Mouse (Mus musculus) T-helper 1 cell (primary cell): Measurements from ENCODE around the gene Mgmt.

Experiments
- in situ Hi-C: fragments of 300-600 bp; cut with MboI, MseI; formaldehyde crosslinking; loops from one replicate; pipeline ENCODE4 v1.15.1; 2025; ENCODE audit warnings: high pct_unique_total_duplicates

Mgmt gene

DNA sequence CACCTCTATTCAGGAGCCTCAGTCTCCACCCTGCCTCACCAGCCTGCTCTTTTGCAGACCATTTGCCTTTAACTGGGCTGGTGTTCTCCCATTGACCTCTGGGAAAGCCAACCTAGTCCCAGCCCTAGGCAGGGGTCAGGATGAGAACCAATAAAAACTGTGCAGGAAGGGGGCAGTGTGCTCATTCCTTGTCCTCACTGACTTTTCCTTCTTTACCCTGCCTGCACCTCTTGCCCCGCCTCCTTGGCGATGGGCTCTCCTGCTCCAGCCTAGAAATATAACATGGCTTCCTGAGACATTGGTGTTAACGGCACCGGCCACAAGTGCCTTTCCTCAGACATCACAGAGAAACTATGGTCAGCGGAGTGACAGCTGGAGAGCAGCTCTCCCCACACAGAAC is 161.7 kb downstream of the Mgmt start:
- in situ Hi-C loops, result no loop called here

DNA sequence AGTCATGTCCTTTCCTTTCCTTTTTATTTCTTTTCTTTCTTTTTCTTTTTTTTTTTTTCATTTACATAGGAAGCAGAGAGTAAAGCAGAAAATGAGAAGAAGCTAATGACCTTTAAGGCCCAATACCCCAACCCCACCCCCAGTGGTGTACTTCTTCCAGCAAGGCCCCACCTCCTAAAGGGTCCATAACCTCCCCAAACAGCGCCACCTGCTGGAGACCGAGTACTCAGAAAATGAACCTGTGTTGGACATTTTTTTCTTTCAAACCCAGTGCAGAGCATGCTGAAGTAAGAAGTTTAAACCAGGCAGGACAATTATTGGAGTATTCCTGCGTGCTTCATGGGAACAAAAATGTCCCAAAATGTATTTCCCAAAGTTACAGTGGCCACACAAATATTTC is 166.1 kb downstream of the Mgmt start:
- in situ Hi-C loops, result no loop called here

DNA sequence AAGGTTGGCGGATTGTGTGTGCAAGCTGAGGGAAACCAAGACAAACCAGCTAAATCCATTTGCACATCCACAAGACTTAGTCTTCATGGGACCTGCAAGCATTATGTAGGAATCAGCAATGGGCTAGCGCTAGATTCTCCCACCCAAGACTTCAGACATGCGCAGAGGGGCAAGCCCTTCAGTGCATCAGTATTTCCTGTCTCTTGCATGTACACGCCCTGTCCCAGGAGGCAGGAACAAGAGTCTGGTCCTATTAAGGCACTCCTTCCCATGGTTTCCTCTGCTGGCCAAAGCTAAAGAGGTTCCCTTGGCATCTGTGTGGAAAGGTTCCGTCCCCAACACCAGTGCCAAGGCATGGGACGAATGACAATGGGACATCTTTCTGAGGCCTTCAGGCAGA is 166.7 kb downstream of the Mgmt start:
- in situ Hi-C loops, result no loop called here

DNA sequence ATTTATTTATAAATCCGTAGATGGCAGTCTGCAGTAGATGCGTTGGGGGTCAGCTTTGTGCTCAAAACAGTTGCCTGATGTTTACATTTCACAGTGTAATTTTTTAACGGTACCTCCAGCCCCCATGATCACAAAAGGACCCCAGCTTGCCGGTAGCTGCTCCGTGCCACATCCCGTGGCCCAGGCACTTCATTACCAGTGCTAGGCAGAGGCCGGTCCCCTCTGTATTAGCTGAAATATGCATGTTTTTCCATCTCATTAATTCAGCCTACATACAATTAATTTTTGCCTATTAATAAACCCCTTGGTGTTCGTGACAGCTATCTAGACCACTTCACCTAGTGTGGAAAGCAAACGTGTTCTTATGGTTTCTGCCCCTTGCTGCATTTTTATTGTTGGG is 169.8 kb downstream of the Mgmt start:
- in situ Hi-C loops, result no loop called here

DNA sequence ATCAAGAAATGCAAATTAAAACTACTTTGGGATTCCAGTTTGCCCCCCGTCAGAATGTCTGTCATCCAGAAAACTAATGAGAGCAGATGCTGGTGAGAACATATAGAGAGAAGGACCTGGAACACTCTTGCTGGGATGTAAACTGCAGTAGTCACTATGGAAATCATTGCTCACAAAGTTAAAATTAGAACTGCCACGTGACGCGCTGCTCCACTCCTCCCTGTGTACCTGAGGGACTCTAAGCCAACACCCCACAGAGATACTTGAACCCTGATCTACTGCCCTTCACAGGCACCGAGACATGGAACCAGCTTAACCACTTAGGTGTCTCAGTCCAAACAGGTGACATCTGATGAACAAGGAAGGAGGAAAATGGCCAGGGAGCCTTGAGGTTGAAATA is 171.0 kb downstream of the Mgmt start:
- in situ Hi-C loops, result no loop called here

DNA sequence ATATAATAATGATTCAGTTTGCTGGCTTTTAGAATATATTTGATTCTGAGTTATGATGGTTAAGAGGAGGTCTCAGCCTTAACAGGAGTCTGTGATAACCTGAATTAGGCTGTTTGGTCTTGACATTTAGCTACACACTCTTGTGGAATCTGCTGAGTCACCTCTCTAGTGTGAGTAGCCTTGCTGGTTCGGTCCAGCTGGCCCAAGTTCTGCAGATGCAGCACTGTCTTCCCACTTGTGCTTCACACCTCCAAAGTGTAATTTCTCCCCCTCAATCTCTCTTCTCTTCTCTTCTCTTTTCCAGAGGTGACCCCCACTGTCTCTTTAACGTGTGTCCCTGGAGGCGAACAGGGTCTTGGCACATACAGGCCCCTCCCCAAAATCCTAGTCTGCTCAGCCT is 171.8 kb downstream of the Mgmt start:
- in situ Hi-C loops, result no loop called here

DNA sequence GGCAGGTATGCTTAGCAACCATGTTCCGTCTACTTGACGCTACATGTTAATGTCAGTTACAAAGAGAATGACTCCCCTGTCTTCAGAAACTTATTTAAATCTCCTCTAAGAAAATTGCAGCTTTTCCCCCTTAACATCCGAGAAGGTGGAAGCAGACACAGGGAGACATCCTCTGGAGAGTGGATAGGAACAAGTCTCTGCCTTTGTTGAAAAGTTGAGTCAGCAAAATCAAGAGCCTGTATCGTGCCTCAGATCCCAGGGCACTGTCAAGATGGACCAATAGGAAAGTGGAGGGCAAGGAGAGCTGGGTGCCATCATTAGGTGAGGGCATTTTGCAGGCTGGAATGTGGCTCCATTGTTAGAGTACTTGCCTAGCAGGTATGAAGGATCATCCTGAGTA is 172.6 kb downstream of the Mgmt start:
- in situ Hi-C loops, result no loop called here

DNA sequence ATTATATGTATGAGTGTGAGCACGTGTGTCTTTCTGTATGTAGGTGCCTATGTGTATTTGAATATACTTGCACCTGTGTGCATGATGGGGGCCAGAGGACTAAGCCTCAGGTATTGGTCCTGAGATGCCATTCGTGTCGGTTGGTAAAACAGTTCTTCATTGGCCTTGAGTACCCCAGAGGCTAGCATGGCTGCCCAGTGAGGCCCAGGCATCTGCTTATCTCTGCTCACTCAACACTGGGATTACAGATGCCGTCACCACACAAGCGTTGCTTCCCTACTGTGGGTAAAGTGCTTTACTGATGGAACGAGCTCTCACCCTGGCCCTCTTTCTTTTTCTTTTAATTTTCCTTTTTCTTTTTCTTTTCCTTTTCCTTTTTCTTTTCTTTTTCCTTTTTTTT is 173.3 kb downstream of the Mgmt start:
- in situ Hi-C loops, result no loop called here

DNA sequence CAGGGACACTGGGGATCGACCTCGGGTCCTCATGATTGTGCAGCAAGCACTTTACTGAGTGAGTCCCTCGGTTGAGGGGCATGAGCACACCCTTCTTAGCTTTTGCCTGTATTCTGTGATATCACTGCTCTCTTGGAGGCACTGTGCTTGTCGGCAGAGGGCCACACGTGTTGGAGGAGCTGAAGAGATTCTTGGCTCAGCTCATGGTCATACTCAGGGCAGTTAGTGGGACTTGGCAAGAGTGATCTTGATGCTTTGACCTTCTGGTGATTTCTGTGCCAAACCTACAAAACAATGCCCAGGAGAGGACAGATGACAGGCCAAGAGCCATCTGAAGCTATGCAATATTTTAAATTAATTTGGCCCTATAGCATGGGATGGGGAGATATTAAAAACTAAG is 174.4 kb downstream of the Mgmt start:
- in situ Hi-C loops, result no loop called here

DNA sequence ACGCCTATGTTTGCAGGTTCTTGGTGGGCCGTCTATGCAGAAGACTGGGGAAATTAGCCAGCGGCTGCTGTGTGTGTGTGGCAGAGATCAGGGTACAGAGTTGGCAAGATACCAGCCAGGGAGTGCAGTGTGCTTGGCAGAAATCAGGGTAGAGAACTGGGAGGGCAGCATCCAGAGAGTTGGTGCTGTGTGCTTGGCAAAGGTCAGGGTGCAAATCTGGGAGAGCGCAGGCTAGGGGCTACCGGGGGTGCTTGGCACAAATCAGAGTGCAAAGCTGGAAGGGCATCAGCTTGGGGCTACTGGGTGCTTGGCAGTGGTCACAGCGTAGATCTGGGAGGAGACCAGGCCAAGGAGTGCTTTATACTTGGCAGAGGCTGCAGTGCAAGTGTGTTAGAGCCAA is 175.4 kb downstream of the Mgmt start:
- in situ Hi-C loops, result no loop called here

DNA sequence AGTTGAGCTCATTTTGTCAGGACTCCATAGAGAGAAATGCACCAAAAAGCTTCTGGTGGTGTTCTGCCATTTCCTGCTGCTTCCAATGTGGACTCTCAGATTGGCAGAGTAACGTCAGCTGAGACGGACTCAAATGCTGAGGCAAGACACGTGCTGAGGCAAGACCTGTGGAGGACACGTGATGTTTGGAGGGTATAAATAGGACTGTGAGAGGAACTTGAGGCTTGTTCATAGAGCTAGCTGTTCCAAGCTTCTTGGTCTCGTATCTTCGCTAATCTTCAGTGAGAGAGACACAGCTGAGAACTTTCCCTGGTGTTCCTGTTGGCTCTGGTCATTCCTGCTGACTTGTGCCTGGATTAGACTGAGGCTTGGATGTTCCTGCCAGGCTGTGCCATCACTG is 176.9 kb downstream of the Mgmt start:
- in situ Hi-C loops, result no loop called here

DNA sequence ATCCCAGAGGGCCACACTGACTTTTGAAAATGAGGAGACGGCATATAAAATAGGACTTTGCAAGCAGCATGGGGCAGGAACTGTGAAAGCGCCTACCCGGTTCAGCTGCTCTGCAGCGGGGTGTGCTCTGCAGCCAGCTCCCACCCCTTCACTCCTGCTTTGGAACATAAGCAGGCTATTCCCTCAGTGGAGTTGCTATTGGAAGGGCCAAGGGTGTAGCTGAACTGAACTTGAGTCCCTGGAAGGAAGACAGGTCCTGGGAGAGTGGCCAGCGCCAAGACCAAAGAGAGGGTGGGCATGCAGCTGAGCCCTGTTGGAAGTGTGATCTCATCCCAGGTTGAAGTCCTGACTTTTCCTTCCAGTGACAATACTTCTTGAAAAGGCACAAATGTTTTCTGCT is 179.5 kb downstream of the Mgmt start:
- in situ Hi-C loops, result no loop called here

DNA sequence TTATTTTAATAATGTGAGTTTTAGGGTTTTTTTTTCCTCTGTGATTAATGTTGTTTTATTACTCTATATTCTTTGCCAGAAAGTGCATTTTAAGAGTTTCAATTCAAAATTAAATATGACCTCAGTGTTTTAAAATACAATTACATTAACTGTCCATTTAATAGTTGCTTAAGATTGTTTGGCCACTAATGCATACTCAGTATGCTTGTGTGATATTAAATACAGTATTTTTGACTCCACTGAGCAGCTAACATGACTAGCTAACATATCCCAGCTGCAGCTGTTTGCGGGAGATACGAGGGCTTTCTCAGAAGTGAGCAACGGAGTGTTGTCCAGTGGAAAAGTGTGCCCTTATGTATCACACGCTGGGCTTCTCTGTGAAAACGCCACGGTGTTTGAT is 179.9 kb downstream of the Mgmt start:
- in situ Hi-C loops, result no loop called here

DNA sequence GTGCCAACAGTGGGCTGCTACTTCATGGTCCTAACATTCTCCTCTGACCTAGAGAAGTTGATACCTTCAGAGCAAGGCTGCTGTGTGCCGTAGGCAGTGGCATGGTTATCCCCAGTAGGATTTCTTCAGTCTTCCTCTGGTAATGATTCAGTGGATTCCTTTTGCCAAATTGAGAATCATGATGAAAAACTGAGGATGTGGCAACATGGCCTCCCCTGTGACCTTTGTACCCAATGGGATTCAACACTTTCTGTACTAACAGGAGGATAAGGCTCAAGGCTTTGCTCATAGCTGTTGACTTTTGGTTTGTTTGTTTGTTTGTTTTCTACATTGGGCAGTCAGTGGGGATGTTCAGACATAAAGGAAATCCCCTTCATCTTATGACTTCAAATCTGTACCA is 180.9 kb downstream of the Mgmt start:
- in situ Hi-C loops, result no loop called here

DNA sequence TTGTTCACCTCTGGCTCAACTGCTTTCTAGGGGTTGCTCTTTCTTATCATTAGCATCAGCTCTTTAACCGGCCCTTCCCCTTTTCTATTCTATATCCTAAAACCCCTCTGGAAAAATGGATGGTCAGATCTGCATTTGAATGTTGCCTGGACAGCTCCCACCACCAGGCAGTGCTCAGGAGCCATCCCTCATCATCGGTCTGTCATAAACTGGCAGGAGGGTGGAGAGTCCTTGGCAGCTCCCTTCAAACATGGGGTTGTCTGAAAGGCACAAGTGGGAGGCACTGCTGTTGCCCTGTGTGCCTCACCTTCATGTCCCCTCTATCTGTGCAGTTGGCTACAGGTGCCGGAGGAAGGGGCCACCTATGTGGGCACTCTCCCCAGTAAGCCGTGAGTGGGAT is 185.8 kb downstream of the Mgmt start:
- in situ Hi-C loops, result no loop called here

DNA sequence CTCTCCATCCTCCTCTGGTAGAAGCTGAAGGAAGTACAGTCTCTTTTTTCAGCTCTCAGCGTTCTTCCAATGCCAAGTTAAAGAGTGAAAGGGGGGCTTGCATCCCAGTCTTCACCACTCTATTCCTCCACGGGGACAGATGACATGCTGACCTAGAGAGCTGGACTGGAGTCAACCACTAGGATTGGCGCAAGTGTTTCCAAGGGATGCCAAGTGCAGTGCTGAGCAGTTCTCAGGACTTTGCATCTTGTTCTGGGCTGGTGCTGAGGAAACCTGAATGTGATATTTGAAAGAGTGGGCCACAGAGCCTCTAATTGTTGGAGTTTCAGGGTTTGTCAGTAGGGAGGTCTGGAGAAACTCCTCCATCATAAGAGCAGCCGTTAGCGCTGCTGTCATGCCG is 187.8 kb downstream of the Mgmt start:
- in situ Hi-C loops, result no loop called here

DNA sequence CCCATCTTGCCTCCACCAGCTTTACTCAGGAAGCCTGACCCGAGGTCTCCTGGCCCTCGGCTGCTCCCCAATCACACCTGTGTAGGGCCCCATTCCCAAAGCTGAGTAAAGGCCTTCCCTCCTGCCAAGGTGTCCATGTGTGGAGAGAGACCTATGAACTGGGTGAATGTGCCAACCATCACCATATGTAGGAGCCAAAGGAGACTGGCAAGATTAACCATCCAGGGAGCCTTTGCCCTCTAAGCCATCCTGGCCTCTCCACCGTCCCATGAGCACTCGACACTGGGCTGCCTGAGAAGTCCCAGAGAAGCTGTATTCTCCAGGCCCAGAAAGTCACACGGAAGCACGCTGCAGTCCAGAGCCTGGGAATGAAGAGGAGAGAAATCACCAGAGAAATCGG is 190.2 kb downstream of the Mgmt start:
- in situ Hi-C loops, result no loop called here

DNA sequence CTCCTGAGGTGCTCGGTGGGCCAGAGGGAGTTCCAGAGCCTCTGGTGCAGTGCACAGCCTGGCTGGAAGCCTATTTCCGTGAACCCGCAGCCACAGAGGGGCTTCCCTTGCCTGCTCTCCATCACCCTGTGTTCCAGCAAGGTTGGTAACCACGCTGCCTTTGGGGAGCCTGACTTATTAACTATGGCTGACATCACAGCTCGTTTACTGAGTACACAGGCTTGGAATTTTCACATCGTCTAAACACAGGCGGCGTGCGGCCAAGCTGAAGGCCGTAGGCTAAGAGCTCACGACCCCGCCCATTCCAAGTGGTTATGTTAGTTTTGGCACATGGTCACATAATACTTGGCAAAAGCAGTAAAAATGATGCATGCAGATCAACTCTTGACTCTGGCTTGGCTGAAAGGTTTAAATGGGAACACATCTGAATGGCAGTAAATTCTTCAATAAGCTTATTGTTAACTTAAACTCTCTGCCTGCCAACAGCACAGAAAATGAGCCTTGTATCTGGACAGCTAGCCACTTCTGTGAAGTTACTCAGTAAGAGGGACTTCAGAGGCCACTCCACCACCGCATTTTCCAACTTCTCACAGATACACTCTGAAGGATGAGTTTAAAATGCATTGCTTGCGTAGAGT is 191.7 kb downstream of the Mgmt start:
- in situ Hi-C loops, result no loop called here

DNA sequence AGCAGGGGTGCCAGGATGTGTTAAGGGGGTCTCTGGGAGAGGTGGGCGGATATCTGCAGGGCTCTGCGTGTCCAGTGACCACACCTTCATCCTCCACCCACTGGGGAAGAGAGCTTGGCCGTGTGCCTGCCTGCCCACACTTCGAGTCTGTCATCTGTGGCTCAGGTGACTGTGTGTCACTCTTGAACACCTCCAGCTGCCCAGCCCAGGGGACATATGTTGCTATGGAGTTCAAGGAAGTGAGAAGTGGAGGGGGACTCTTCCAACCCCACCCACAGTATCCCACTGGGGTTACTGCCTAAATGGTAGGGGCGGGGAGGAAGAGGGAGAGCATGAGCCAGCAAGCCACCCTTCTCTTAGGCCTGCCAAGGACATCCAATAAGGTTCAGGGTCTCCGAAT is 192.7 kb downstream of the Mgmt start:
- in situ Hi-C loops, result no loop called here

DNA sequence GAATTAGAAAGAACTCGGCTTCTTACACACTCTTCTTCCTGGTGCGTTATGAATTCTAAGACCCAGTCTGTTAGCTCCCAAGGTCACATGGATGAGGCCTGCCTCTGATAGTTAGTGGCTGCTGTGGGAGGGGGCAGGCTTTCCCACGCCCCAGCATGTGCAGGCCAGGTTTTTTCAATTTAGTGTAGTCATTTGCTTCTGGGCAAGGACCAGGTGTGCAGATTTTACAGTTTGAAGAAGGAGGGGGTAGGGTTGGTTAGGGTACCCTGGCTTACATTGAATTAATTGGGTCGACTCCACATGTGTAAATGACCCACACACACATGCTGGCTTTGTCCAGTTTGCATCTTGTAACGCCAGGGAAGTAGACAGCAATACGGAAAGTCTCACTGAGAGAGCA is 193.7 kb downstream of the Mgmt start:
- in situ Hi-C loops, result no loop called here

DNA sequence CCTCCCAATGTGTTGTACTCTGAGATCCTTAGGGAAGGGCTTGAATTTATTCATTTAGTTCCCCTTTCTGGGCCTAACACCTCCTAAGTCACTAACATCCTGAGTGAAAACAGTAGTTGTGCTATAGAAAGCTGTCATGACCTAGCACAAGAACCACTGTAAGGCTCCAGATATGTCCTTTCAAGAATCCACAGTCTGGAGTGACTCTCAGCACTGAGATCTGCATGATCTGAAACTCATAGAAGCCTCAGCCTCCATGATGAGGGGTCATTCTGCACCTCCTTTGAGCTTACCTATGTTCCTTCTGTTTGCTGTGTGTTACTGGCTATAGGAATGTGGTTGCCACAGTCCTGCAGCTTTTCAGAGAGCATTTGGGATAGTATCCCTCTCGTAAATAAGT is 200.1 kb downstream of the Mgmt start:
- in situ Hi-C loops, result no loop called here

DNA sequence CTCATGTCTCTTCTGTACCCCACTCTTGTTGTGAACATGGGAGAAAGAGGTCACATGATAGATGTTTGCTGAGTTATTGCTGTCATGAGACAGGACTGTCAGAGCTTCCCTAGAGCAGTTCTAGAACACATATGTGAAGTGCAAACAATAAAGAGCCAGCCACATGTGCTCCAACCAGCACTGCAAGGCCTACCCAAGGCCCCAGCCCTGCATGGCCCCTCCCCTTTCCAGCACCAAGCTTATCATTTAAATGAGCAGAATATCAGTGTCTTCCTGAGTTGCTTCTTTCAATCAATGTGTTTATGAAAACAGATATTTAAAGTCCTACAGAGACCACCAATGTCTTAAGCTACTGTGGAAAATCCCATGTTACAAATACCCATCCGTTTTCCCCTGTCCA is 201.3 kb downstream of the Mgmt start:
- in situ Hi-C loops, result no loop called here

DNA sequence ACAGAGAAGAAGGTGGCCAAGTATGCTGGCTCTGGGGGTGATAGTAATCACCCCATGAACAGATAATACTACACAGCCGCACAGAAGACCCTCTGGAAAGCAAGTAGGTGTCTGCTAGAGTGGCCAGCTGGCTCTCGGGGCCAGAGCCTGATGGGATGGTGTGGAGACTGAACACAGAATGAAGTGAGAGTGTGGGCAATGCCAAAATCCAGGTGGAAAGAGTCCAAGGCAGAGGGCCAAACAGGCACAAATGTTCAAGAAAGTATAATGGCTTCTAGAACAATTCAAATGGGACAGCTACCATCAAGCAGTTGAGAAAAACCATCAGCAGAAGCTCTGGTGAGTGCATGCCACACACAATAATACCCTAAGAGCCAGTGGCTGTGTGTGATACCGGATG is 205.4 kb downstream of the Mgmt start:
- in situ Hi-C loops, result no loop called here

DNA sequence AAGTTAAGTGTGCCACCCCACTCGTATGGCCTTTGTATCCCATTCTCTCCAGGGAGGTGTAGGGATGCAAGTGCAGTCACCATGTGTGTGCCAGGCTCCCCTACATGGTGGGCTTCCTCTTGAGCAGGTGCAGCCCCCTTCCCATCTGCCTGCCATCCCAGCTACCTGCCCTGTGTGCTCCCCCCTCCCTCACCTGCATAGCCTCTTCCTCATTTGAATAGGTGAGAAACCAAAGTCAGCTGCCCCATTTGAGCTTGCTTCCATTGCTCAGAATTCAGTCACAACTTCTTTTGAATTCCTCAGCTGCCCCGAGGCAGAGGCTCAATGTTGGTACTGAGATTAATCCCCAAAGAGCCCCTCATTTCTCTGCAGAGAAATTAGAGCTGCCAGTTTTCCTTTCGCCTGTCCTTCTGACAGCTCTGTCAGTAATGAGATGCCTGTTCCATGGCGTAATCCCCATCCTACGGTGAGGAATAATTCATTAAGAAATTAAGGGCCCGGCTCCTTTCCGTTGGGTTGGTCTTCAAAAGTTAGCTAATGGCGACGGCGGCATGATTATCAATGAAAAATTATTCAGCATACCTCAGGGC is 208.3 kb downstream of the Mgmt start:
- in situ Hi-C loops, result no loop called here
